Mouse (Mus musculus): ENCODE data around the gene Ssbp3. TPM values are rescaled to one million over a fixed set of nuclear protein-coding genes. Genes with fewer than 3 reads are reported as not detected.

Ssbp3 gene
- polyA plus RNA-seq, 1 experiment from 2014 or later: 134 TPM

GRCm38 (mm10) chr4:106989226-106989983 is 78.9 kb downstream of the Ssbp3 start:
- Histone ChIP-seq H3K4me1 (peaks cover 100% of the 10 kb centered on the region), H3K27me3 (ENCODE audit: poor library complexity, severe bottlenecking) (no peaks in the 10 kb centered on the region), H3K4me3 (peak overlapping the region; percentile 24; the same call in 1 of the 2 replicates), H3K36me3 (replicated peaks) (peaks cover 18% of the 10 kb centered on the region), H3K9me3 (no peaks in the 10 kb centered on the region), H3K27ac (peak overlapping the region; percentile 83)
- 18% methylated on average over 10 of the region's 10 CpGs for WGBS
- DNase-seq (ENCODE audit: extremely low spot score, low spot score): peak; percentile 67

GRCm38 (mm10) chr4:106993053-106993452 is 82.6 kb downstream of the Ssbp3 start:
- WGBS: 87% methylated on average over 5 of the region's 5 CpGs
- H3K9me3 ChIP-seq: no peaks in the 10 kb centered on the region
- H3K36me3 ChIP-seq (replicated peaks): peaks cover 16% of the 10 kb centered on the region
- H3K27me3 ChIP-seq (ENCODE audit: poor library complexity, severe bottlenecking): no peaks in the 10 kb centered on the region
- peaks cover 95% of the 10 kb centered on the region for H3K4me1 ChIP-seq
- H3K27ac ChIP-seq: no peak overlapping the region
- no peak overlapping the region for H3K4me3 ChIP-seq
- no peak for DNase-seq (ENCODE audit: extremely low spot score, low spot score)

GRCm38 (mm10) chr4:106994252-106994651 is 83.8 kb downstream of the Ssbp3 start:
- Histone ChIP-seq H3K27ac (no peak overlapping the region), H3K9me3 (no peaks in the 10 kb centered on the region), H3K27me3 (ENCODE audit: poor library complexity, severe bottlenecking) (no peaks in the 10 kb centered on the region), H3K4me3 (no peak overlapping the region), H3K4me1 (peaks cover 88% of the 10 kb centered on the region), H3K36me3 (replicated peaks) (peaks cover 24% of the 10 kb centered on the region)
- 89% methylated on average over 5 of the region's 5 CpGs for WGBS
- DNase-seq (ENCODE audit: extremely low spot score, low spot score): no peak

- DNase-seq (ENCODE audit: extremely low spot score, low spot score): no peak
- Histone ChIP-seq H3K4me3 (no peak overlapping the region), H3K9me3 (no peaks in the 10 kb centered on the region), H3K27ac (no peak overlapping the region), H3K36me3 (replicated peaks) (peaks cover 30% of the 10 kb centered on the region), H3K27me3 (ENCODE audit: poor library complexity, severe bottlenecking) (no peaks in the 10 kb centered on the region), H3K4me1 (peaks cover 88% of the 10 kb centered on the region)
- WGBS: 89% methylated on average over 6 of the region's 6 CpGs
Observed at GRCm38 (mm10) chr4:106995069-106995468, 84.6 kb downstream of the Ssbp3 start.

- no peaks in the 10 kb centered on the region for H3K27me3 ChIP-seq (ENCODE audit: poor library complexity, severe bottlenecking)
- 0 out of 2 replicates have a peak overlapping the region, but pooled peaks have one; percentile 30 for H3K27ac ChIP-seq
- no peak for DNase-seq (ENCODE audit: extremely low spot score, low spot score)
- H3K4me3 ChIP-seq: no peak overlapping the region
- no peaks in the 10 kb centered on the region for H3K9me3 ChIP-seq
- WGBS: 85% methylated on average over 5 of the region's 5 CpGs
- H3K36me3 ChIP-seq (replicated peaks): peaks cover 30% of the 10 kb centered on the region
- peaks cover 88% of the 10 kb centered on the region for H3K4me1 ChIP-seq
Observed at GRCm38 (mm10) chr4:106995513-106995912, 85.0 kb downstream of the Ssbp3 start.

- no peaks in the 10 kb centered on the region for H3K27me3 ChIP-seq (ENCODE audit: poor library complexity, severe bottlenecking)
- peaks cover 88% of the 10 kb centered on the region for H3K4me1 ChIP-seq
- H3K27ac ChIP-seq: 0 out of 2 replicates have a peak overlapping the region, but pooled peaks have one; percentile 25
- 64% methylated on average over 13 of the region's 13 CpGs for WGBS
- H3K4me3 ChIP-seq: no peak overlapping the region
- peaks cover 26% of the 10 kb centered on the region for H3K36me3 ChIP-seq (replicated peaks)
- no peaks in the 10 kb centered on the region for H3K9me3 ChIP-seq
- DNase-seq (ENCODE audit: extremely low spot score, low spot score): no peak
Observed at GRCm38 (mm10) chr4:106996305-106997076, 86.0 kb downstream of the Ssbp3 start.

GRCm38 (mm10) chr4:107001259-107001810 is 90.8 kb downstream of the Ssbp3 start:
- no peak overlapping the region for H3K4me3 ChIP-seq
- peaks cover 78% of the 10 kb centered on the region for H3K4me1 ChIP-seq
- H3K36me3 ChIP-seq (replicated peaks): peaks cover 39% of the 10 kb centered on the region
- no peaks in the 10 kb centered on the region for H3K27me3 ChIP-seq (ENCODE audit: poor library complexity, severe bottlenecking)
- peak overlapping the region; percentile 54; the same call in 1 of the 2 replicates for H3K27ac ChIP-seq
- H3K9me3 ChIP-seq: no peaks in the 10 kb centered on the region
- no peak for DNase-seq (ENCODE audit: extremely low spot score, low spot score)
- WGBS: 68% methylated on average over 5 of the region's 5 CpGs

GRCm38 (mm10) chr4:107001916-107002488 is 91.5 kb downstream of the Ssbp3 start:
- Histone ChIP-seq H3K4me1 (peaks cover 71% of the 10 kb centered on the region), H3K9me3 (no peaks in the 10 kb centered on the region), H3K4me3 (no peak overlapping the region), H3K27me3 (ENCODE audit: poor library complexity, severe bottlenecking) (no peaks in the 10 kb centered on the region), H3K27ac (peak overlapping the region; percentile 54; the same call in 1 of the 2 replicates), H3K36me3 (replicated peaks) (peaks cover 46% of the 10 kb centered on the region)
- WGBS: 77% methylated on average over 14 of the region's 14 CpGs
- no peak for DNase-seq (ENCODE audit: extremely low spot score, low spot score)

GRCm38 (mm10) chr4:107002517-107003165 is 92.1 kb downstream of the Ssbp3 start:
- H3K27ac ChIP-seq: peak overlapping the region; percentile 9; the same call in 1 of the 2 replicates
- no peaks in the 10 kb centered on the region for H3K9me3 ChIP-seq
- no peak for DNase-seq (ENCODE audit: extremely low spot score, low spot score)
- no peaks in the 10 kb centered on the region for H3K27me3 ChIP-seq (ENCODE audit: poor library complexity, severe bottlenecking)
- H3K4me1 ChIP-seq: peaks cover 66% of the 10 kb centered on the region
- WGBS: 83% methylated on average over 11 of the region's 11 CpGs
- no peak overlapping the region for H3K4me3 ChIP-seq
- H3K36me3 ChIP-seq (replicated peaks): peaks cover 52% of the 10 kb centered on the region

GRCm38 (mm10) chr4:107003199-107003598 is 92.7 kb downstream of the Ssbp3 start:
- WGBS: 83% methylated on average over 2 of the region's 2 CpGs
- Histone ChIP-seq H3K36me3 (replicated peaks) (peaks cover 47% of the 10 kb centered on the region), H3K27me3 (ENCODE audit: poor library complexity, severe bottlenecking) (no peaks in the 10 kb centered on the region), H3K4me3 (no peak overlapping the region), H3K9me3 (no peaks in the 10 kb centered on the region), H3K4me1 (peaks cover 66% of the 10 kb centered on the region), H3K27ac (no peak overlapping the region)
- DNase-seq (ENCODE audit: extremely low spot score, low spot score): no peak

- Histone ChIP-seq H3K27me3 (ENCODE audit: poor library complexity, severe bottlenecking) (no peaks in the 10 kb centered on the region), H3K27ac (no peak overlapping the region), H3K4me1 (peaks cover 66% of the 10 kb centered on the region), H3K9me3 (no peaks in the 10 kb centered on the region), H3K36me3 (replicated peaks) (peaks cover 49% of the 10 kb centered on the region), H3K4me3 (no peak overlapping the region)
- 70% methylated on average over 3 of the region's 3 CpGs for WGBS
- no peak for DNase-seq (ENCODE audit: extremely low spot score, low spot score)
Observed at GRCm38 (mm10) chr4:107003786-107004185, 93.3 kb downstream of the Ssbp3 start.

- peaks cover 49% of the 10 kb centered on the region for H3K36me3 ChIP-seq (replicated peaks)
- DNase-seq (ENCODE audit: extremely low spot score, low spot score): no peak
- no peaks in the 10 kb centered on the region for H3K9me3 ChIP-seq
- H3K4me1 ChIP-seq: peaks cover 62% of the 10 kb centered on the region
- H3K27me3 ChIP-seq (ENCODE audit: poor library complexity, severe bottlenecking): no peaks in the 10 kb centered on the region
- H3K27ac ChIP-seq: no peak overlapping the region
- WGBS: 84% methylated on average over 3 of the region's 3 CpGs
- H3K4me3 ChIP-seq: no peak overlapping the region
Observed at GRCm38 (mm10) chr4:107004346-107004745, 93.8 kb downstream of the Ssbp3 start.
